Mouse (Mus musculus): ENCODE data around the gene Pax2.
"Not testable (repeated sequence)": the region's sequence is repeated elsewhere in the genome, so short reads cannot be mapped to it uniquely, and the experiment has no call there.

Pax2 gene

GRCm38 (mm10) chr19:44835042-44835930, 79.4 kb downstream of the Pax2 start:
- no peak for DNase-seq (ENCODE audit: low spot score in 2 of 2)

GRCm38 (mm10) chr19:44835931-44836861, 80.4 kb downstream of the Pax2 start:
- no peak for DNase-seq (ENCODE audit: low spot score in 2 of 2)

- no peak for DNase-seq (ENCODE audit: low spot score in 2 of 2)
Measured at GRCm38 (mm10) chr19:44837426-44838205, 81.8 kb downstream of the Pax2 start.

- no peak for DNase-seq (ENCODE audit: low spot score in 2 of 2)
Measured at GRCm38 (mm10) chr19:44838321-44838720, 82.5 kb downstream of the Pax2 start.

GRCm38 (mm10) chr19:44842661-44843060, 86.8 kb downstream of the Pax2 start:
- not testable (repeated sequence) for DNase-seq (ENCODE audit: low spot score in 2 of 2)

- no peak for DNase-seq (ENCODE audit: low spot score in 2 of 2)
Measured at GRCm38 (mm10) chr19:44849465-44849864, 93.6 kb downstream of the Pax2 start.

GRCm38 (mm10) chr19:44858671-44859070, 102.8 kb downstream of the Pax2 start:
- no peak for DNase-seq (ENCODE audit: low spot score in 2 of 2)

- no peak for DNase-seq (ENCODE audit: low spot score in 2 of 2)
Measured at GRCm38 (mm10) chr19:44868766-44869165, 112.9 kb downstream of the Pax2 start.

GRCm38 (mm10) chr19:44874186-44874898, 118.5 kb downstream of the Pax2 start:
- DNase-seq (ENCODE audit: low spot score in 2 of 2): no peak

- no peak for DNase-seq (ENCODE audit: low spot score in 2 of 2)
Measured at GRCm38 (mm10) chr19:44874928-44875327, 119.1 kb downstream of the Pax2 start.

GRCm38 (mm10) chr19:44875718-44876117, 119.9 kb downstream of the Pax2 start:
- no peak for DNase-seq (ENCODE audit: low spot score in 2 of 2)

- DNase-seq (ENCODE audit: low spot score in 2 of 2): no peak
Measured at GRCm38 (mm10) chr19:44876529-44876928, 120.7 kb downstream of the Pax2 start.

- DNase-seq (ENCODE audit: low spot score in 2 of 2): peak in 1 of 2 experiments; percentile 34
Measured at GRCm38 (mm10) chr19:44882552-44883024, 126.7 kb downstream of the Pax2 start.

GRCm38 (mm10) chr19:44884331-44884730, 128.5 kb downstream of the Pax2 start:
- DNase-seq (ENCODE audit: low spot score in 2 of 2): no peak

GRCm38 (mm10) chr19:44886475-44886874, 130.6 kb downstream of the Pax2 start:
- no peak for DNase-seq (ENCODE audit: low spot score in 2 of 2)

Measured in urinary bladder, postnatal 36 days (tissue).